Mouse (Mus musculus): Measurements from ENCODE around the gene Gm49486. TPM values are rescaled to one million over a fixed set of nuclear protein-coding genes. Genes with fewer than 3 reads are reported as not detected.
A peak's percentile ranks its signal among the peaks of the same experiment; 100 is the strongest.

Gene Gm49486
- not detected in 2 replicates for polyA plus RNA-seq (2011; ENCODE audit: insufficient read depth, insufficient read length, low replicate concordance, missing spikeins)

- 1% methylated on average over 51 of the region's 51 CpGs for WGBS
- peak within 1 kb of the TSS; percentile 59 for H3K4me3 ChIP-seq (replicated peaks; ENCODE audit: control insufficient read depth, low read depth, low read length)
- TF ChIP-seq CTCF (IDR thresholded peaks at IDR 0.05; ENCODE audit: control insufficient read depth, insufficient read depth, low read length), result peak; percentile 3; the same call in 1 of the 2 replicates
- TF ChIP-seq POLR2A (IDR thresholded peaks at IDR 0.05; ENCODE audit: borderline replicate concordance, control insufficient read depth, low read depth, low read length), result peak; percentile 30; the same call in 1 of the 2 replicates
Observed at GRCm38 (mm10) chr15:79229058-79229821, at the start of gene Gm49486, which contains the start of gene Pick1. Gm49486 (plus strand) TSS chr15:79229391. Pick1 (plus strand) TSS chr15:79229173.

DNA sequence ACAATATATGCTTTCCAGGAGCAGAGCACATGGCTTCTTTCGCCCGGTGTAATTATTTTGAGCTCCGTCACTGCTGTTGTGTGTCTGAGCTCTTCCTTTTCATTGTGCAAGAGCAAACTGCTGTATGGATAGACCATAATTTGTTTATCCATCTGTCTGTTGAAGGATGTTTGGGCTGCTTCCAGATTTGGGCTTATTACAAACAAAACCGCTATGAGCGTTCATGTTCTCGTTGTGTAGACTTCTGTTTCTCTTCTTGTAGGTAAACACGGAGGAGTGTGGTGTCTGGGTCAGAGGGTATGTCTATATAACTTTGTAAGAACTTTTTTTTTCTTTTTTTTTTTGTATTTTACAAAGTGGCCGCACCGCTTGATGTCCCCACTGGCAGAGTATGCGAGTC is 44.0 kb upstream of the Gm49486 start:
- no peak overlapping the region for H3K4me3 ChIP-seq (replicated peaks; ENCODE audit: control insufficient read depth, low read depth, low read length)
- TF ChIP-seq POLR2A (IDR thresholded peaks at IDR 0.05; ENCODE audit: borderline replicate concordance, control insufficient read depth, low read depth, low read length), result no peak
- no peak for TF ChIP-seq CTCF (IDR thresholded peaks at IDR 0.05; ENCODE audit: control insufficient read depth, insufficient read depth, low read length)
- 79% methylated on average over 10 of the region's 10 CpGs for WGBS
- H3K27ac ChIP-seq (ENCODE audit: control insufficient read depth, insufficient read depth, low read depth, low read length, poor library complexity), result no peak overlapping the region
- no peaks in the 10 kb centered on the region for H3K4me1 ChIP-seq (ENCODE audit: control insufficient read depth, insufficient read depth, low read length)

More at GRCm38 (mm10) chr15:79229058-79229821, at the start of gene Gm49486, which contains the start of gene Pick1:
- Histone ChIP-seq H3K4me1 (ENCODE audit: control insufficient read depth, insufficient read depth, low read length) (no peaks in the 10 kb centered on the region), H3K27ac (ENCODE audit: control insufficient read depth, insufficient read depth, low read depth, low read length, poor library complexity) (peak within 1 kb of the TSS; percentile 63)

DNA sequence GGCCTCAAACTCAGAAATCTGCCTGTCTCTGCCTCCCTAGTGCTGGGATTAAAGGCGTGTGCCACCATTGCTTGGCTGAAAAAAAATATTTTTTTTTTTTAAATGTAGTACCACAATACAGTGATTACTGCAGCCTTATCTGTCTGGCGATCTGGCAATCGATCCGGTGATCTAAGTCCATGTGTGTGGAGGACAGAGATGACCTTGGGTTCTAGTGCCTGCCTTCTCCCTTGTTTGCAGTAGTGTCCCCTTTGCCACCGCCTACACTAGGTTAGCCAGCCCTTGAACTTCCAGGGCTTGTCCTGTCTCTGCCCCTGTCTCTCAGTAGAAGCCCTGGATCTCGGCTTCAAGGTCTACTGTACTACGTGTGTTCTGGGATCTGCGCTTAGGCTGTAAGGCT is 41.4 kb upstream of the Gm49486 start:
- WGBS, result 84% methylated on average over 8 of the region's 8 CpGs
- no peaks in the 10 kb centered on the region for H3K4me1 ChIP-seq (ENCODE audit: control insufficient read depth, insufficient read depth, low read length)
- H3K4me3 ChIP-seq (replicated peaks; ENCODE audit: control insufficient read depth, low read depth, low read length), result no peak overlapping the region

DNA sequence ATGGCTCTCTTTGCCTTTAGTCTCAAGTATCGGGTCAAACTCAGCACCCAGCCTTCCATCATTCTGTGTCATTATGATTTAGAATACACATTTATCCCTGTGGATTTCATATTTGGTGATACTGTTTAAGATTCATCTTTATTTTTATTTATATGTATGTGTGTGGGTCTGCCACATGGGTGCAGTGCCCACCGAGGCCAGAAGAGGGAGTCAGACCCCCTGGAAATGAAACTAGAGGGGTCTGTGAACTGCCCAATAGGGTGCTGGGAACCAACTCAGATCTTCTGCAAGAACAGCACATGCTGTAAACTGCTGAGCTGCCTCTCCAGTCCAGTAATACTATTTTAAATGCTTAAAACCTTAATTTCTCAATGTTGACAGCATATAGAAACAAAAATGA is 37.8 kb upstream of the Gm49486 start:
- WGBS, result 92% methylated on average over 2 of the region's 2 CpGs
- no peak overlapping the region for H3K27ac ChIP-seq (ENCODE audit: control insufficient read depth, insufficient read depth, low read depth, low read length, poor library complexity)
- no peak for TF ChIP-seq POLR2A (IDR thresholded peaks at IDR 0.05; ENCODE audit: borderline replicate concordance, control insufficient read depth, low read depth, low read length)
- TF ChIP-seq CTCF (IDR thresholded peaks at IDR 0.05; ENCODE audit: control insufficient read depth, insufficient read depth, low read length), result no peak

More for the DNA sequence above, 41.4 kb upstream of the Gm49486 start:
- no peak overlapping the region for H3K27ac ChIP-seq (ENCODE audit: control insufficient read depth, insufficient read depth, low read depth, low read length, poor library complexity)
- no peak for TF ChIP-seq POLR2A (IDR thresholded peaks at IDR 0.05; ENCODE audit: borderline replicate concordance, control insufficient read depth, low read depth, low read length)
- TF ChIP-seq CTCF (IDR thresholded peaks at IDR 0.05; ENCODE audit: control insufficient read depth, insufficient read depth, low read length), result no peak

GRCm38 (mm10) chr15:79192450-79192849 is 36.7 kb upstream of the Gm49486 start:
- no peak overlapping the region for H3K4me3 ChIP-seq (replicated peaks; ENCODE audit: control insufficient read depth, low read depth, low read length)
- no peaks in the 10 kb centered on the region for H3K4me1 ChIP-seq (ENCODE audit: control insufficient read depth, insufficient read depth, low read length)
- H3K27ac ChIP-seq (ENCODE audit: control insufficient read depth, insufficient read depth, low read depth, low read length, poor library complexity), result no peak overlapping the region
- 79% methylated on average over 6 of the region's 6 CpGs for WGBS
- TF ChIP-seq POLR2A (IDR thresholded peaks at IDR 0.05; ENCODE audit: borderline replicate concordance, control insufficient read depth, low read depth, low read length) (no peak), CTCF (IDR thresholded peaks at IDR 0.05; ENCODE audit: control insufficient read depth, insufficient read depth, low read length) (no peak)

More for the DNA sequence above, 37.8 kb upstream of the Gm49486 start:
- no peaks in the 10 kb centered on the region for H3K4me1 ChIP-seq (ENCODE audit: control insufficient read depth, insufficient read depth, low read length)
- H3K4me3 ChIP-seq (replicated peaks; ENCODE audit: control insufficient read depth, low read depth, low read length), result no peak overlapping the region

DNA sequence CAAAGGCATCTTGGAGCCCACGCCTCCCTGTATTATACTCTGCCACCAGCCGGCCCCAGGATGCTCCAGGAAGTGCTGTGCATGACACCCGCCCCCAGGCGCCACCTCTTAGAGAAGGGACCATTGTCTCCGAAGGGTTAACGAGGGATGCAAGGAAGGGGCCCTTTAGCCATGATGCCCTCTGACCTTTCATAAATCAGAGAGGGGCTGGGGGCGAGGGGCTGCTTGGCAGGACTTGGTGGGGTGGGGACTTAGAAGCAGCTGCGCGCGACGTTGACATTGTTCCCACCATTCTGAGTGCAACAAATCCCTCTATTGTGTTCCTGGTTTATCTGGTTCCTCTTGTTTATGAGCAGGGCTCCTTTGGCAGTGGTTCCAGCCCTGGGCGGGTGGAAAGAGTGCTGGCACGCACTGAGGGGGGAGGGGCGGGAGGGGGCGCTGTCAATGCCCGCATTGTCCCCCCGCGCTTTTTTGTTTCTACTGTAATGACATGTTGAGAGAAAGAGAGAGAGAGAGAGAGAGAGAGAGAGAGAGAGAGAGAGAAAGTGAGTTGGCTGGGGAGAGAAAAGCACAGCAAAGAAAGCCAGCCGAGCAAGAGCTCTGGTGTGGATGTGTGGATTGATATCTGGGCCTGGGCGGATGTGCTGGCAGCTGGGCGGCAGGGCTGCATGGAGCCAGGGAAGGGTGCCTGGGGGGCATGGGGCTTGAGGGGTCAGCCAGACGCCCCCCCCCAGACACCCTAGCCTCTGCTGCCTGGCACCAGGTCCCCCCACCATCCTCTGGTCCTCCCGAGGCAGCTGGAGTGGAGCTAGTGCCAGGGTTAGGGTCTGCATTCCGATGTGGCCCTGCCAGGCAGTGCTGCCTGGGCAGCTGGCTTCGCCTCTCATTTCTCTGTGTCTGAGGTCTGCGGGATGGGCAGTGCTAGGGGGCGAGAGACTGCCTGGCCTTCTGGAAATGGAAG is 36.0 kb upstream of the Gm49486 start:
- 67% methylated on average over 27 of the region's 27 CpGs for WGBS
- TF ChIP-seq CTCF (IDR thresholded peaks at IDR 0.05; ENCODE audit: control insufficient read depth, insufficient read depth, low read length) (no peak), POLR2A (IDR thresholded peaks at IDR 0.05; ENCODE audit: borderline replicate concordance, control insufficient read depth, low read depth, low read length) (no peak)
- Histone ChIP-seq H3K27ac (ENCODE audit: control insufficient read depth, insufficient read depth, low read depth, low read length, poor library complexity) (no peak overlapping the region), H3K4me1 (ENCODE audit: control insufficient read depth, insufficient read depth, low read length) (no peaks in the 10 kb centered on the region), H3K4me3 (replicated peaks; ENCODE audit: control insufficient read depth, low read depth, low read length) (no peak overlapping the region)

- Histone ChIP-seq H3K4me1 (ENCODE audit: control insufficient read depth, insufficient read depth, low read length) (no peaks in the 10 kb centered on the region), H3K27ac (ENCODE audit: control insufficient read depth, insufficient read depth, low read depth, low read length, poor library complexity) (no peak overlapping the region), H3K4me3 (replicated peaks; ENCODE audit: control insufficient read depth, low read depth, low read length) (no peak overlapping the region)
- no peak for TF ChIP-seq CTCF (IDR thresholded peaks at IDR 0.05; ENCODE audit: control insufficient read depth, insufficient read depth, low read length)
- TF ChIP-seq POLR2A (IDR thresholded peaks at IDR 0.05; ENCODE audit: borderline replicate concordance, control insufficient read depth, low read depth, low read length), result no peak
- 19% methylated on average over 9 of the region's 9 CpGs for WGBS
Observed at GRCm38 (mm10) chr15:79194048-79194447, 35.1 kb upstream of the Gm49486 start.

- Histone ChIP-seq H3K4me3 (replicated peaks; ENCODE audit: control insufficient read depth, low read depth, low read length) (no peak overlapping the region), H3K4me1 (ENCODE audit: control insufficient read depth, insufficient read depth, low read length) (no peaks in the 10 kb centered on the region), H3K27ac (ENCODE audit: control insufficient read depth, insufficient read depth, low read depth, low read length, poor library complexity) (no peak overlapping the region)
- TF ChIP-seq POLR2A (IDR thresholded peaks at IDR 0.05; ENCODE audit: borderline replicate concordance, control insufficient read depth, low read depth, low read length), result no peak
- no peak for TF ChIP-seq CTCF (IDR thresholded peaks at IDR 0.05; ENCODE audit: control insufficient read depth, insufficient read depth, low read length)
- 79% methylated on average over 2 of the region's 2 CpGs for WGBS
Observed at GRCm38 (mm10) chr15:79194946-79195345, 34.2 kb upstream of the Gm49486 start.
